Mouse (Mus musculus): ENCODE measurements around the gene Oser1.

- no peak for TF ChIP-seq POLR2A (IDR thresholded peaks at IDR 0.05; ENCODE audit: borderline replicate concordance, insufficient read depth, low read length)
- no peak for TF ChIP-seq CTCF (IDR thresholded peaks at IDR 0.05; ENCODE audit: borderline replicate concordance, insufficient read depth, low read depth, low read length)
Observed at GRCm38 (mm10) chr2:163453378-163453777, 28.9 kb upstream of the Oser1 start.
